Mouse (Mus musculus) hindbrain, embryonic 13.5 days (tissue): ENCODE measurements around the gene Rack1. TPM values are rescaled to one million over a fixed set of nuclear protein-coding genes. Genes with fewer than 3 reads are reported as not detected.
"Not testable (repeated sequence)": the region's sequence is repeated elsewhere in the genome, so short reads cannot be mapped to it uniquely, and the experiment has no call there.

Experiments used
- ATAC-seq: fragments of 200-750 bp; cut with Nextera tagmentation; 2 replicates; pipeline ENCODE4 v1.8.0; 2017; ENCODE audit warnings: moderate TSS enrichment; ENCODE audit not compliant: low FRiP score
- H3K27ac ChIP-seq: fragments of 300-500 bp; sonication (generic); 2 replicates; pipeline ENCODE4 v1.5.1; 2015; ENCODE audit warnings: inconsistent platforms, mild to moderate bottlenecking, moderate library complexity
- H3K27me3 ChIP-seq: fragments of 300-500 bp; sonication (generic); 2 replicates; pipeline ENCODE4 v1.6.1; 2015; ENCODE audit warnings: mild to moderate bottlenecking, inconsistent platforms
- H3K36me3 ChIP-seq: fragments of 300-500 bp; sonication (generic); 2 replicates; pipeline ENCODE4 v1.6.1; 2015; ENCODE audit warnings: mild to moderate bottlenecking, inconsistent platforms
- H3K4me1 ChIP-seq: fragments of 300-500 bp; sonication (generic); replicated peaks from 2 replicates; pipeline ENCODE4 v1.6.1; 2015; ENCODE audit warnings: inconsistent platforms
- H3K4me2 ChIP-seq: fragments of 300-500 bp; sonication (generic); 2 replicates; pipeline ENCODE4 v1.6.1; 2015; ENCODE audit warnings: inconsistent platforms, mild to moderate bottlenecking, moderate library complexity
- H3K4me3 ChIP-seq: fragments of 300-500 bp; sonication (generic); 2 replicates; pipeline ENCODE4 v1.5.1; 2015; ENCODE audit warnings: mild to moderate bottlenecking, inconsistent platforms
- H3K9ac ChIP-seq: fragments of 300-500 bp; sonication (generic); 2 replicates; pipeline ENCODE4 v1.6.1; 2015; ENCODE audit warnings: mild to moderate bottlenecking, inconsistent platforms
- H3K9me3 ChIP-seq: fragments of 300-500 bp; sonication (generic); 2 replicates; pipeline ENCODE4 v1.6.1; 2016; ENCODE audit warnings: inconsistent platforms
- WGBS: fragments of 180-500 bp; shearing (Covaris S2); methylation state at CpG from one replicate; pipeline ENCODE4 v1.1.7; 2015; 5-methylcytosine and 5-hydroxymethylcytosine counted together
- polyA plus RNA-seq: library from polyadenylated mRNA; unstranded; fragments of >200 nt; fragmentation: Nextera tagmentation; extraction: Ambion mirVana; gene quantifications from 2 replicates; pipeline ENCODE4 v1.2.1, GENCODE M21; 2015

The Rack1 gene
- polyA plus RNA-seq, result 444 and 448 TPM in 2 replicates

- Histone ChIP-seq H3K4me1 (peaks cover 38% of the 10 kb centered on the region), H3K9me3 (no peaks in the 10 kb centered on the region), H3K27me3 (no peaks in the 10 kb centered on the region), H3K4me2 (peak within 1 kb of the TSS; percentile 98), H3K36me3 (peaks cover 37% of the 10 kb centered on the region), H3K9ac (peak within 1 kb of the TSS; percentile 95), H3K27ac (peak within 1 kb of the TSS; percentile 95), H3K4me3 (peak within 1 kb of the TSS; percentile 83)
- WGBS, result under 1% methylated on average over 47 of the region's 47 CpGs
- peak; percentile 92 for ATAC-seq
These were observed at the start of gene Rack1 for GRCm38 (mm10) chr11:48799921-48800701. Rack1 (plus strand) TSS chr11:48800332.

- no peaks in the 10 kb centered on the region for H3K4me1 ChIP-seq
- H3K9me3 ChIP-seq, result 0 out of 2 replicates have a peak, but pooled peaks cover 3% of the 10 kb centered on the region
- H3K27me3 ChIP-seq, result no peaks in the 10 kb centered on the region
- H3K4me3 ChIP-seq, result no peak overlapping the region
- no peak overlapping the region for H3K9ac ChIP-seq
- no peak for ATAC-seq
- no peaks in the 10 kb centered on the region for H3K36me3 ChIP-seq
- WGBS, result 93% methylated on average over 6 of the region's 6 CpGs
- H3K4me2 ChIP-seq, result no peak overlapping the region
- H3K27ac ChIP-seq, result no peak overlapping the region
These were observed 49.7 kb upstream of the Rack1 start for GRCm38 (mm10) chr11:48750428-48750827.

GRCm38 (mm10) chr11:48753534-48753933, 46.6 kb upstream of the Rack1 start:
- H3K36me3 ChIP-seq, H3K4me2 ChIP-seq, H3K27ac ChIP-seq, H3K27me3 ChIP-seq, H3K9ac ChIP-seq, H3K4me3 ChIP-seq, H3K4me1 ChIP-seq, H3K9me3 ChIP-seq, ATAC-seq: not testable (repeated sequence)
- 94% methylated on average over 18 of the region's 18 CpGs for WGBS

GRCm38 (mm10) chr11:48759021-48759420, 41.1 kb upstream of the Rack1 start:
- Histone ChIP-seq H3K4me1 (no peaks in the 10 kb centered on the region), H3K27ac (no peak overlapping the region), H3K9ac (no peak overlapping the region), H3K9me3 (no peaks in the 10 kb centered on the region), H3K36me3 (no peaks in the 10 kb centered on the region), H3K27me3 (no peaks in the 10 kb centered on the region), H3K4me3 (no peak overlapping the region), H3K4me2 (no peak overlapping the region)
- ATAC-seq, result no peak
- WGBS, result 84% methylated on average over 8 of the region's 8 CpGs

GRCm38 (mm10) chr11:48764119-48764518, 36.0 kb upstream of the Rack1 start:
- Histone ChIP-seq H3K4me1 (no peaks in the 10 kb centered on the region), H3K27ac (no peak overlapping the region), H3K4me3 (no peak overlapping the region), H3K9ac (no peak overlapping the region), H3K27me3 (no peaks in the 10 kb centered on the region), H3K36me3 (no peaks in the 10 kb centered on the region), H3K9me3 (no peaks in the 10 kb centered on the region), H3K4me2 (no peak overlapping the region)
- ATAC-seq, result no peak
- 93% methylated on average over 9 of the region's 9 CpGs for WGBS

- no peak overlapping the region for H3K4me2 ChIP-seq
- ATAC-seq, result no peak
- no peak overlapping the region for H3K27ac ChIP-seq
- H3K9ac ChIP-seq, result no peak overlapping the region
- H3K27me3 ChIP-seq, result no peaks in the 10 kb centered on the region
- no peaks in the 10 kb centered on the region for H3K36me3 ChIP-seq
- no peak overlapping the region for H3K4me3 ChIP-seq
- WGBS, result 89% methylated on average over 14 of the region's 14 CpGs
- no peaks in the 10 kb centered on the region for H3K9me3 ChIP-seq
- no peaks in the 10 kb centered on the region for H3K4me1 ChIP-seq
These were observed 32.8 kb upstream of the Rack1 start for GRCm38 (mm10) chr11:48767195-48767876.

- Histone ChIP-seq H3K9ac (no peak overlapping the region), H3K4me3 (no peak overlapping the region), H3K9me3 (no peaks in the 10 kb centered on the region), H3K36me3 (no peaks in the 10 kb centered on the region), H3K4me1 (peaks cover 5% of the 10 kb centered on the region; the same call in 1 of the 2 replicates), H3K4me2 (no peak overlapping the region), H3K27me3 (no peaks in the 10 kb centered on the region), H3K27ac (no peak overlapping the region)
- 15% methylated on average over 2 of the region's 2 CpGs for WGBS
- ATAC-seq, result no peak
These were observed 28.4 kb upstream of the Rack1 start for GRCm38 (mm10) chr11:48771691-48772090.

- peak overlapping the region; percentile 41 for H3K4me2 ChIP-seq
- no peak overlapping the region for H3K4me3 ChIP-seq
- 0 out of 2 replicates have a peak, but pooled peaks cover 3% of the 10 kb centered on the region for H3K27me3 ChIP-seq
- peak; percentile 43 for ATAC-seq
- H3K36me3 ChIP-seq, result no peaks in the 10 kb centered on the region
- WGBS, result 38% methylated on average over 17 of the region's 17 CpGs
- H3K9ac ChIP-seq, result no peak overlapping the region
- H3K27ac ChIP-seq, result no peak overlapping the region
- peaks cover 5% of the 10 kb centered on the region; the same call in 1 of the 2 replicates for H3K4me1 ChIP-seq
- no peaks in the 10 kb centered on the region for H3K9me3 ChIP-seq
These were observed 25.5 kb upstream of the Rack1 start for GRCm38 (mm10) chr11:48774443-48775298.

GRCm38 (mm10) chr11:48775483-48775882, 24.6 kb upstream of the Rack1 start:
- H3K9ac ChIP-seq, result no peak overlapping the region
- H3K9me3 ChIP-seq, result no peaks in the 10 kb centered on the region
- peak overlapping the region; percentile 28; the same call in 1 of the 2 replicates for H3K4me2 ChIP-seq
- 0 out of 2 replicates have a peak, but pooled peaks cover 3% of the 10 kb centered on the region for H3K27me3 ChIP-seq
- ATAC-seq, result no peak
- H3K4me3 ChIP-seq, result no peak overlapping the region
- H3K27ac ChIP-seq, result no peak overlapping the region
- no peaks in the 10 kb centered on the region for H3K36me3 ChIP-seq
- H3K4me1 ChIP-seq, result peaks cover 5% of the 10 kb centered on the region; the same call in 1 of the 2 replicates
- WGBS, result 4% methylated on average over 7 of the region's 7 CpGs

GRCm38 (mm10) chr11:48776664-48777063, 23.5 kb upstream of the Rack1 start:
- H3K9ac ChIP-seq, result no peak overlapping the region
- H3K9me3 ChIP-seq, result no peaks in the 10 kb centered on the region
- no peaks in the 10 kb centered on the region for H3K36me3 ChIP-seq
- 43% methylated on average over 9 of the region's 9 CpGs for WGBS
- no peak overlapping the region for H3K27ac ChIP-seq
- H3K27me3 ChIP-seq, result 0 out of 2 replicates have a peak, but pooled peaks cover 3% of the 10 kb centered on the region
- H3K4me2 ChIP-seq, result no peak overlapping the region
- peaks cover 5% of the 10 kb centered on the region; the same call in 1 of the 2 replicates for H3K4me1 ChIP-seq
- ATAC-seq, result no peak
- no peak overlapping the region for H3K4me3 ChIP-seq

- Histone ChIP-seq H3K4me2 (no peak overlapping the region), H3K4me1 (peaks cover 5% of the 10 kb centered on the region; the same call in 1 of the 2 replicates), H3K4me3 (no peak overlapping the region), H3K27me3 (0 out of 2 replicates have a peak, but pooled peaks cover 3% of the 10 kb centered on the region), H3K27ac (no peak overlapping the region), H3K36me3 (no peaks in the 10 kb centered on the region), H3K9me3 (no peaks in the 10 kb centered on the region), H3K9ac (no peak overlapping the region)
- WGBS, result 96% methylated on average over 9 of the region's 9 CpGs
- ATAC-seq, result no peak
These were observed 22.8 kb upstream of the Rack1 start for GRCm38 (mm10) chr11:48777303-48777702.

GRCm38 (mm10) chr11:48779450-48779849, 20.7 kb upstream of the Rack1 start:
- no peak for ATAC-seq
- Histone ChIP-seq H3K9me3 (no peaks in the 10 kb centered on the region), H3K4me3 (no peak overlapping the region), H3K36me3 (no peaks in the 10 kb centered on the region), H3K4me1 (peaks cover 2% of the 10 kb centered on the region; the same call in 1 of the 2 replicates), H3K27ac (no peak overlapping the region), H3K9ac (no peak overlapping the region), H3K4me2 (no peak overlapping the region), H3K27me3 (0 out of 2 replicates have a peak, but pooled peaks cover 3% of the 10 kb centered on the region)
- 39% methylated on average over 7 of the region's 7 CpGs for WGBS
